Mouse (Mus musculus) T-helper 1 cell (primary cell): ENCODE measurements around the gene Stx1a.

Experiments
- in situ Hi-C: fragments of 300-600 bp; cut with MboI, MseI; formaldehyde crosslinking; loops from one replicate; pipeline ENCODE4 v1.15.1; 2025; ENCODE audit warnings: high pct_unique_total_duplicates

Gene Stx1a

GRCm38 (mm10) chr5:135086871-135087270 is 63.6 kb downstream of the Stx1a start:
- in situ Hi-C loops = no loop called here

- in situ Hi-C loops = no loop called here
Observed at GRCm38 (mm10) chr5:135089653-135090052, 66.4 kb downstream of the Stx1a start, which contains the start of gene Mlxipl. Gene Mlxipl, plus strand, starts transcription at chr5:135089890.
